Mouse (Mus musculus): ENCODE data around the gene Srsf6. TPM values are rescaled to one million over a fixed set of nuclear protein-coding genes. Genes with fewer than 3 reads are reported as not detected.
A peak's percentile ranks its signal among the peaks of the same experiment; 100 is the strongest.

Gene Srsf6
- polyA plus RNA-seq, 1 experiment from 2014 or later, result 279 TPM

DNA sequence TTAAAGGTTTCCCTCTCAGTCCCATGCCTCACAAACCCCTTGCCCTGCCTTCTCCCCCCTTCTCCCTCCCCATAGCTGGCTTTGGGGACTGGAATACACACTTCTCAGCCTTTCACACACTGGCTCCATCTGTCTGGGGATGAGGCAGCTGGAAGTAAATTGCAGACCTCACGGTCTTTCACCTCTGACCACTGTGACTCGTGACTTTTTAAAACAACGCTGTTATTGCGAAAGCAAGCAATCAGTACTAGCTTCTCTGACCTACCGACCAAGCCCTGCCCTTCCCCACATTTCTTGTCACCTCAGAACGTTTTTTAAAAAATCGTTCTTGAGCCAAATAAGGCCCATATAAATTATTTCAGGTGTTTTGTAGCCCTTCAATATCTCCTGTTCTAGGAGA, 41.4 kb downstream of the Srsf6 start:
- Histone ChIP-seq H3K4me3 (no peak overlapping the region), H3K4me1 (peaks cover 26% of the 10 kb centered on the region), H3K9me3 (no peaks in the 10 kb centered on the region), H3K36me3 (replicated peaks) (no peaks in the 10 kb centered on the region), H3K27ac (replicated peaks) (no peak overlapping the region), H3K27me3 (replicated peaks; ENCODE audit: low read depth, poor library complexity, severe bottlenecking) (no peaks in the 10 kb centered on the region)
- peak; percentile 18 for DNase-seq (ENCODE audit: low spot score)
- WGBS, result 50% methylated on average over 7 of the region's 7 CpGs

DNA sequence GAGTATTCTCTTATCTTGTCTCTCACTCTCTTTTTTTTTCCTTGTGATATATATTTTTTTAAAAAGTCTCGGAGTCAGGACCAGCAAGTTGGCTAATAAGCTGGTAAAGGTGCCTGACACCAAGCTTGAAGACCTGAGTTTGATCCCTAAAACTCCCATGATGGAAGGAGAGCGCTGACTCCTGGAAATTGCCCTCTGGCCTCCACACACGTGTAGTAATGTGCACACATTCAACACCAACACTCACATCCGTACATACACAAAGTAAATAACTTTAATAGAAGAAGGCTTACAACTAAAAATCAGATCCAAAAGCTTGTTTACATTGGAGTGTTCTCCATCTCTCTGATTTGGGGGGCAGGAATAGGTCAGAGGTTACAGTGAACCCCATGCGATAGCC, 41.9 kb downstream of the Srsf6 start:
- WGBS, result 65% methylated on average over 5 of the region's 5 CpGs
- H3K4me1 ChIP-seq, result peaks cover 26% of the 10 kb centered on the region
- H3K4me3 ChIP-seq, result 0 out of 2 replicates have a peak overlapping the region, but pooled peaks have one; percentile 8
- H3K36me3 ChIP-seq (replicated peaks), result no peaks in the 10 kb centered on the region
- no peak for DNase-seq (ENCODE audit: low spot score)
- no peaks in the 10 kb centered on the region for H3K9me3 ChIP-seq
- H3K27ac ChIP-seq (replicated peaks), result 0 out of 2 replicates have a peak overlapping the region, but pooled peaks have one; percentile 73
- no peaks in the 10 kb centered on the region for H3K27me3 ChIP-seq (replicated peaks; ENCODE audit: low read depth, poor library complexity, severe bottlenecking)

DNA sequence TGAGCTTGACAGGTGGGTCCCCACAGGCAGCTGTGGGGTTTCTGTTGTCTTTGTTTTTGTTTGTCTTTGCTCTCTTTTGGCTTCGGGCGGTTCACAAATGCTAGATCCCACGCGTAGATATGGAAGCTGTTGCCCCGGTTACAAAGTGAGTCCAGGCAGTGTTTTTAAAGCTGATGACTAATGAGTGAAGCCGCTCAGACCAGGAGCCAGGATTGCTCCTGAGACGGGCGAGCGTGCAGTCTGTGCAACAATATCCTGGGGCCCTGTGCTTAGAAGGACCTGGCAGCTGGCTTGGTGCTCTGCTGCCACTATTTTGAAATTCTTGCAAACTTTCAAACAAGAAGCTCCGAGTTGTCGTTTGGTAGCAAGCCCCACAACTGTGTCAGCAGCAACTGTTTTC, 42.3 kb downstream of the Srsf6 start:
- Histone ChIP-seq H3K27ac (replicated peaks) (peak overlapping the region; percentile 73), H3K27me3 (replicated peaks; ENCODE audit: low read depth, poor library complexity, severe bottlenecking) (no peaks in the 10 kb centered on the region), H3K9me3 (no peaks in the 10 kb centered on the region), H3K4me1 (peaks cover 26% of the 10 kb centered on the region), H3K4me3 (0 out of 2 replicates have a peak overlapping the region, but pooled peaks have one; percentile 8), H3K36me3 (replicated peaks) (no peaks in the 10 kb centered on the region)
- 33% methylated on average over 11 of the region's 11 CpGs for WGBS
- peak; percentile 52 for DNase-seq (ENCODE audit: low spot score)

DNA sequence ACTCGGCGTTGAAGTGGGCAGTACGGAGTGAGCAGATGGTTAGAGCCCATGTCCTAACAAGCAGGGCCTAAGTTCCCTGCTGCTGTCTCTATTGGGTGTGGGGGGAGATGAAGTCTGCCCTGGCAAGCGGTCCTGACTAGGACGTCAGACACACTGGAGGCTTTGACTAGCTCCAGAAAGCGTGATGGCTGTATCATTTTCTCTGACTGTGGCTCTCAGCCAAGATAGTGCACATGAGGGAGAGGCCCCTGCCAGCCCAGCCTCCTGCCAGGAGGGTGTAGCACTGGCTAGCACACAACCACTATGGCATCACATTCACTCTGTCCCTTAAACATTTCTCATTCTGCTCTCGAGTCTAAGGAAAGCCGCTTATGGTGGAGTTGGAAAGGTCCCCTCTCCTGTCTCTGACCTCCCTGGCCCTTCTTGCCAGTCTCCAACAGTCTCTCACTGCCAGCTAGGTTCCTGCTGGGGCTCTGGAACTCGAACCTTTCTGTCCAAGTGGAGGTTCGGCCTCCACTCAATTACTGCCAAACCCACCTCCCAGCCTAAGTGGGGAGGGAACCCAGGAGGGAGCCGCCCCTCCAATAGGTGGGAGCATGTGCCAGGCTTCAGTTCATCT, 43.9 kb downstream of the Srsf6 start:
- Histone ChIP-seq H3K27me3 (replicated peaks; ENCODE audit: low read depth, poor library complexity, severe bottlenecking) (no peaks in the 10 kb centered on the region), H3K4me1 (peaks cover 26% of the 10 kb centered on the region), H3K27ac (replicated peaks) (no peak overlapping the region), H3K36me3 (replicated peaks) (no peaks in the 10 kb centered on the region), H3K9me3 (no peaks in the 10 kb centered on the region), H3K4me3 (no peak overlapping the region)
- DNase-seq (ENCODE audit: low spot score), result no peak
- WGBS, result 81% methylated on average over 11 of the region's 11 CpGs

DNA sequence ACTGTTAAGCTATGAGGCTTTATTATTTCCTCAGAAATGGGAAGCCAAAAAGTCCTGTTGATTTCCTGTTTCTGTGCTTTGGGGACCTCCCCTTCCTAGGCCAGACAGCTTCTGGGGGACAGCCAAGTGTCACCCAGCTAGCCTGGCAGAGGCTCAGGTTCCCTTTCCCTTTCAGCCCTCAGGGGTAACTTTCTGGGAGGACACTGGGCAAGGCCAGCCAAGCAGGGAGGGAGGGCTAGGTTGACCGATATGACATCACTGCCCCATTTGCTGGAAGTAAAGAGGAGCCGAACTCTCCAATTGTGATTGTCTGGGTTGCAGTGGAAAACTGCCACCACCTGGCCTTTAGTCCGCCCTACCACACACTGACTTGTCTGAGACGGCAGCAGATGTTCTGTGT, 44.7 kb downstream of the Srsf6 start:
- H3K27me3 ChIP-seq (replicated peaks; ENCODE audit: low read depth, poor library complexity, severe bottlenecking), result no peaks in the 10 kb centered on the region
- H3K4me3 ChIP-seq, result no peak overlapping the region
- no peak for DNase-seq (ENCODE audit: low spot score)
- no peak overlapping the region for H3K27ac ChIP-seq (replicated peaks)
- H3K4me1 ChIP-seq, result peaks cover 26% of the 10 kb centered on the region
- WGBS, result 79% methylated on average over 4 of the region's 4 CpGs
- no peaks in the 10 kb centered on the region for H3K36me3 ChIP-seq (replicated peaks)
- no peaks in the 10 kb centered on the region for H3K9me3 ChIP-seq

DNA sequence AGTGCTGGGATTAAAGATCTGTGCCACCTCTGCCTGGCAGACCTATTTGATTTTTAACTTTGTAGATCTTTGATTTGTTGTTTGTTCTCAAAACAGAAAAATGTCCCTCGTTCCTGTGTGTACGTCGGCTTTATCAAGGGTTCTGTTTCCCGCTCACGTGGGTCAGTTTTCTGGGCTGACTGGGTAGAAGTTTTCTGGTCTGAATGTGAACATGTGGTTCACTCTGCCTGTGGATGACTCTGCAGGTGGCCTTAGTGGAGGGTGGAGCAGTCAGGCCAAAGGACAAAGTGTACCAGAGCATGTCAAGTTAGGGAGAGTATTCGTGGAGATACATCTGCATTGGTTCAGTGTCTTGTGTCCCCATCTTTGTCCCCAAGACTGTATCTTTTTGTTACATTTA, 53.1 kb downstream of the Srsf6 start:
- H3K4me3 ChIP-seq, result no peak overlapping the region
- H3K27me3 ChIP-seq (replicated peaks; ENCODE audit: low read depth, poor library complexity, severe bottlenecking), result no peaks in the 10 kb centered on the region
- no peaks in the 10 kb centered on the region for H3K9me3 ChIP-seq
- H3K4me1 ChIP-seq, result 0 out of 2 replicates have a peak, but pooled peaks cover 5% of the 10 kb centered on the region
- no peak for DNase-seq (ENCODE audit: low spot score)
- no peak overlapping the region for H3K27ac ChIP-seq (replicated peaks)
- 91% methylated on average over 6 of the region's 6 CpGs for WGBS
- H3K36me3 ChIP-seq (replicated peaks), result no peaks in the 10 kb centered on the region

DNA sequence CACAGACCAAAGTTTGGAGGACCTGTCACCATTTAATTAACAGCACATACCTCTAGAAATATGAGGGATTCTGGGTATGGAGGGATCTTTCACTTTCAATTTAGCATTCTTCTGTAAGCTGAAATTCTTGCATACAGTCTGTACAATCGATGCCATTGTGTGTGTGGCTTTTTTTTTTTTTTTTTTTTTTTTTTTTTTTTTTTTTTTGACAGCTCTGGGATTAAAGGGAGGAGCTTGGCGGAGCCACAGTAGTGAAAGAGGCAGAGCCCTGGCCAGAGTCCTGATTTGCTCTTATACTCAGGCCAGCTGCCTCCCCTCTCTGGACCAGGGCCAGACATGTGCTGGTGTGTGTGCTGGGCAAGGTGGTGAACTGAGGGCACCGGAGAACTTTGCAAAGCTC, 54.6 kb downstream of the Srsf6 start:
- 72% methylated on average over 3 of the region's 3 CpGs for WGBS
- H3K4me1 ChIP-seq, result 0 out of 2 replicates have a peak, but pooled peaks cover 5% of the 10 kb centered on the region

More for the DNA sequence above, 54.6 kb downstream of the Srsf6 start:
- no peaks in the 10 kb centered on the region for H3K36me3 ChIP-seq (replicated peaks)
- H3K4me3 ChIP-seq, result no peak overlapping the region
- no peak overlapping the region for H3K27ac ChIP-seq (replicated peaks)
- no peaks in the 10 kb centered on the region for H3K9me3 ChIP-seq
- no peak for DNase-seq (ENCODE audit: low spot score)
- no peaks in the 10 kb centered on the region for H3K27me3 ChIP-seq (replicated peaks; ENCODE audit: low read depth, poor library complexity, severe bottlenecking)

Other genes starting within 250 kb of the Srsf6 start
- gene L3mbtl1, start 11.9 kb downstream of the Srsf6 start, polyA plus RNA-seq (2016; fragmentation: Nextera tagmentation; extraction: Ambion mirVana), result 0.06 and 0.19 TPM in 2 replicates
- gene Sgk2, start 55.8 kb downstream of the Srsf6 start, polyA plus RNA-seq (2016; fragmentation: Nextera tagmentation; extraction: Ambion mirVana), result not detected in 2 replicates
- gene Ift52, start 85.8 kb downstream of the Srsf6 start, polyA plus RNA-seq (2016; fragmentation: Nextera tagmentation; extraction: Ambion mirVana), result 50.5 and 51.9 TPM in 2 replicates
- 49.8 and 54.4 TPM in 2 replicates for gene Mybl2, start 123.2 kb downstream of the Srsf6 start, polyA plus RNA-seq (2016; fragmentation: Nextera tagmentation; extraction: Ambion mirVana)
- gene Gtsf1l, start 156.3 kb downstream of the Srsf6 start, polyA plus RNA-seq (2016; fragmentation: Nextera tagmentation; extraction: Ambion mirVana), result 0.19 TPM in 1 of 2 replicates, not detected in the other